Mouse (Mus musculus) thymus, adult 2 months (tissue): ENCODE results near the gene Arf4. TPM values are rescaled to one million over a fixed set of nuclear protein-coding genes. Genes with fewer than 3 reads are reported as not detected.

Source experiments
- DNase-seq: peaks from one replicate; pipeline ENCODE4 v3.0.0; 2021
- H3K27ac ChIP-seq: fragments of 200-500 bp; 2 replicates; pipeline ENCODE4 v1.5.1; 2012; ENCODE audit warnings: low read length, control low read depth; ENCODE audit not compliant: control insufficient read depth, insufficient read depth
- H3K27me3 ChIP-seq: fragments of 200-500 bp; 2 replicates; pipeline ENCODE4 v1.6.1; 2012; ENCODE audit warnings: mild to moderate bottlenecking, low read length, moderate library complexity, mixed read lengths; ENCODE audit not compliant: control insufficient read depth, insufficient read depth
- H3K36me3 ChIP-seq: fragments of 200-500 bp; 2 replicates; pipeline ENCODE4 v1.6.1; 2012; ENCODE audit warnings: mild to moderate bottlenecking, low read length, moderate library complexity; ENCODE audit not compliant: control insufficient read depth, insufficient read depth
- H3K4me1 ChIP-seq: fragments of 200-500 bp; replicated peaks from 2 replicates; pipeline ENCODE4 v1.6.1; 2012; ENCODE audit warnings: low read length; ENCODE audit not compliant: control insufficient read depth, insufficient read depth
- H3K4me3 ChIP-seq: fragments of 200-500 bp; 2 replicates; pipeline ENCODE4 v1.5.1; 2012; ENCODE audit warnings: mild to moderate bottlenecking, low read length, control low read depth, moderate library complexity; ENCODE audit not compliant: control insufficient read depth, insufficient read depth
- CTCF ChIP-seq: fragments of 200-500 bp; IDR thresholded peaks from 2 replicates; pipeline ENCODE4 v1.5.1; 2012; ENCODE audit warnings: mild to moderate bottlenecking, control low read depth, low read length, moderate library complexity, borderline replicate concordance; ENCODE audit not compliant: control insufficient read depth, poor library complexity, insufficient read depth; ENCODE audit errors: extremely low read depth
- POLR2A ChIP-seq: fragments of 200-500 bp; IDR thresholded peaks from 2 replicates; pipeline ENCODE4 v1.6.1; 2012; ENCODE audit warnings: mild to moderate bottlenecking, low read length, control low read depth, moderate library complexity; ENCODE audit not compliant: control insufficient read depth, poor library complexity, insufficient read depth; ENCODE audit errors: extremely low read depth
- WGBS: fragments of 180-500 bp; shearing (Covaris S2); methylation state at CpG from one replicate; pipeline ENCODE4 v1.1.7; 2018; 5-methylcytosine and 5-hydroxymethylcytosine counted together
- polyA plus RNA-seq: library from polyadenylated mRNA; depleted of rRNA; stranded (reverse); fragments of >200 nt; gene quantifications from 2 replicates; pipeline ENCODE4 v1.2.3, GENCODE M21; 2012

The Arf4 gene
- polyA plus RNA-seq, 1 experiment, result 134 TPM

- no peak for DNase-seq
- peaks cover 53% of the 10 kb centered on the region for H3K36me3 ChIP-seq
- no peaks in the 10 kb centered on the region for H3K4me1 ChIP-seq
- WGBS, result 94% methylated on average over 1 of the region's 1 CpGs
- no peak overlapping the region for H3K27ac ChIP-seq
- no peaks in the 10 kb centered on the region for H3K27me3 ChIP-seq
- no peak overlapping the region for H3K4me3 ChIP-seq
- TF ChIP-seq POLR2A, result no peak
- TF ChIP-seq CTCF, result no peak
Measured at GRCm38 (mm10) chr14:26660233-26660632, 22.4 kb downstream of the Arf4 start.

GRCm38 (mm10) chr14:26662016-26662415 lies 24.1 kb downstream of the Arf4 start:
- DNase-seq, result no peak
- Histone ChIP-seq H3K27me3 (no peaks in the 10 kb centered on the region), H3K4me1 (no peaks in the 10 kb centered on the region), H3K4me3 (no peak overlapping the region), H3K27ac (no peak overlapping the region), H3K36me3 (peaks cover 52% of the 10 kb centered on the region)
- 97% methylated on average over 3 of the region's 3 CpGs for WGBS
- TF ChIP-seq CTCF, result no peak
- no peak for TF ChIP-seq POLR2A

- WGBS, result 93% methylated on average over 2 of the region's 2 CpGs
- H3K27me3 ChIP-seq, result no peaks in the 10 kb centered on the region
- H3K4me3 ChIP-seq, result no peak overlapping the region
- H3K36me3 ChIP-seq, result peaks cover 47% of the 10 kb centered on the region
- no peaks in the 10 kb centered on the region for H3K4me1 ChIP-seq
- H3K27ac ChIP-seq, result no peak overlapping the region
- no peak for TF ChIP-seq POLR2A
- no peak for TF ChIP-seq CTCF
- DNase-seq, result no peak
Measured at GRCm38 (mm10) chr14:26662488-26662887, 24.6 kb downstream of the Arf4 start.

GRCm38 (mm10) chr14:26663851-26664250 lies 26.0 kb downstream of the Arf4 start:
- Histone ChIP-seq H3K27ac (no peak overlapping the region), H3K36me3 (peaks cover 42% of the 10 kb centered on the region), H3K4me1 (peaks cover 5% of the 10 kb centered on the region), H3K27me3 (no peaks in the 10 kb centered on the region), H3K4me3 (no peak overlapping the region)
- 97% methylated on average over 2 of the region's 2 CpGs for WGBS
- TF ChIP-seq CTCF (no peak), POLR2A (no peak)
- DNase-seq, result no peak

GRCm38 (mm10) chr14:26667991-26668370 lies 30.1 kb downstream of the Arf4 start:
- no peak for TF ChIP-seq CTCF
- no peak for TF ChIP-seq POLR2A
- H3K27me3 ChIP-seq, result no peaks in the 10 kb centered on the region
- H3K36me3 ChIP-seq, result peaks cover 29% of the 10 kb centered on the region
- no peak overlapping the region for H3K27ac ChIP-seq
- DNase-seq, result no peak
- H3K4me1 ChIP-seq, result peaks cover 7% of the 10 kb centered on the region
- WGBS, result 26% methylated on average over 6 of the region's 6 CpGs
- H3K4me3 ChIP-seq, result peak overlapping the region; percentile 68

GRCm38 (mm10) chr14:26668371-26669291 lies 30.8 kb downstream of the Arf4 start:
- TF ChIP-seq POLR2A, result no peak
- TF ChIP-seq CTCF, result no peak
- WGBS, result under 1% methylated on average over 73 of the region's 73 CpGs

More at GRCm38 (mm10) chr14:26668371-26669291, 30.8 kb downstream of the Arf4 start:
- no peak overlapping the region for H3K27ac ChIP-seq
- DNase-seq, result peak; percentile 54
- H3K36me3 ChIP-seq, result peaks cover 25% of the 10 kb centered on the region
- peaks cover 7% of the 10 kb centered on the region for H3K4me1 ChIP-seq
- no peaks in the 10 kb centered on the region for H3K27me3 ChIP-seq
- peak overlapping the region; percentile 68 for H3K4me3 ChIP-seq
